Mouse (Mus musculus): ENCODE measurements at regions not wholly inside any gene's neighbourhood (a gene's known extent, or its start where the extent isn't known, plus 50 kb on each side); places are given as distances from the start of the nearest gene placed in this dataset.
A peak's percentile ranks its signal among the peaks of the same experiment; 100 is the strongest.

DNA sequence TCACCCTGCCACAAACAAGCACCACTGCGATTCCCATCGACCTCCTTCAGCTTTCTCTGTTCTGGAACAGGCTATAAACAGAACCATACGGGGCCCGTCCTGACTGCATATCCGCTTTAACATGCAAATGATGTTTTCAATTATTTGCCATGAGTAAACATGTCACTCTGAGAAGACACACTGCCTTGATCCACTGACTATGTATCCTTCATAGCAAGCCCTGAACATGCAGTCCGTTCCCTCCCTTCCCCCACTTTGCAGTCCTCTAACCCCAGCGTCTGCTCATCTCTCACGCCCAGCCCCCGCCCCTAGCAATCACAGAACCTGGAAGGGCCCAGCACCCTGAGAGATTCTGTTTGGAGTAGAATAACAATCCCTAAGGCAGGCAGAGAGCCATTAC is 89.4 kb upstream of the Rybp start:
- no peaks in the 10 kb centered on the region for H3K27me3 ChIP-seq (ENCODE audit: insufficient read depth, low read length)
- TF ChIP-seq CTCF (IDR thresholded peaks at IDR 0.05; ENCODE audit: low read depth) = no peak
- H3K4me2 ChIP-seq (ENCODE audit: low read depth, low read length) = no peak overlapping the region
- H3K4me1 ChIP-seq (ENCODE audit: insufficient read depth, low read length) = peaks cover 16% of the 10 kb centered on the region; the same call in 1 of the 2 replicates
- no peaks in the 10 kb centered on the region for H3K36me3 ChIP-seq (ENCODE audit: insufficient read depth, low read length)
- H3K9ac ChIP-seq (replicated peaks; ENCODE audit: low read length) = no peak overlapping the region
- no peak overlapping the region for H3K4me3 ChIP-seq (ENCODE audit: low read length)
- peak; percentile 16 for DNase-seq (ENCODE audit: low spot score)
- no peak for ATAC-seq
- H3K27ac ChIP-seq = no peak overlapping the region
- no peaks in the 10 kb centered on the region for H3K9me3 ChIP-seq (ENCODE audit: low read length)
- 30% methylated on average over 9 of the region's 9 CpGs for WGBS

DNA sequence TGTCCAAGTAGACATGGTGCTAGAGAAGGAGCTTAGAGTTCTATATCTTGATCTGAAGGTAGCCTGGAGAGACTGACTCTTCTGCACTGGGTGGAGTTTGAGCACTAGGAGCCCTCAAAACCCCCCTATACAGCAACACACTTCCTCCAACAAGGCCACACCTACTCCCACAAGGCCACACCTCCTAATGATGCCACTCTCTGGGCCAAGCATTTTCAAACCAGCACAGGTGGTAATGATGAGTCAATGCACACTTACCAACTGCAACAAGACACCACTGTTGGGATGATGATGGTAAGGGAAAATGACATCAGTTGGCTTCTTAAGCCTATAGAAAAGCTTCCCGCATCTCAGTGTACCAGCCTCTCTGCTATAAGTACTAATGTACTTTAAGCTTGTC is 83.5 kb upstream of the Rybp start:
- 94% methylated on average over 1 of the region's 1 CpGs for WGBS
- no peaks in the 10 kb centered on the region for H3K36me3 ChIP-seq (ENCODE audit: insufficient read depth, low read length)
- DNase-seq (ENCODE audit: low spot score) = no peak
- no peak for ATAC-seq
- H3K4me2 ChIP-seq (ENCODE audit: low read depth, low read length) = no peak overlapping the region
- H3K9me3 ChIP-seq (ENCODE audit: low read length) = no peaks in the 10 kb centered on the region
- no peak overlapping the region for H3K27ac ChIP-seq
- H3K27me3 ChIP-seq (ENCODE audit: insufficient read depth, low read length) = no peaks in the 10 kb centered on the region
- H3K4me3 ChIP-seq (ENCODE audit: low read length) = no peak overlapping the region
- no peaks in the 10 kb centered on the region for H3K4me1 ChIP-seq (ENCODE audit: insufficient read depth, low read length)
- no peak overlapping the region for H3K9ac ChIP-seq (replicated peaks; ENCODE audit: low read length)
- TF ChIP-seq CTCF (IDR thresholded peaks at IDR 0.05; ENCODE audit: low read depth) = no peak

DNA sequence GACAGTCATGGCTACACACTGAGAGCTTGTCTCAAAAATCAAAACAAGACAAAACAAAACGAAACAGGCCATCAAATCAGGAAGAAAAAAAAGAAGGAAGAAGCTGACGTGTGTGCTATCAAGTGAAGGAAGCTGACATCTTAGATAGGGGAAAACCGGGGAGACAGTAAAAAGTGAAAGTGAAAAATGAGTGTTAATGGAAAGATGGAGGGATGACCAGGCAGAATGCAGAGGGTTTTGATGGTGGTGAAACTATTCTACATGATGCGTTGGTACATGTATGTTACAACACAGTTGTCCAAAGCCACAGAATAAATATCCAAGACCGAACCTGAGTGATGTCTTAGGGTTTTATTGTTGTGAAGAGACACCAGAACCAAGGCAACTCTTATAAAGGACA is 83.1 kb upstream of the Rybp start:
- Histone ChIP-seq H3K9me3 (ENCODE audit: low read length) (no peaks in the 10 kb centered on the region), H3K4me1 (ENCODE audit: insufficient read depth, low read length) (no peaks in the 10 kb centered on the region), H3K36me3 (ENCODE audit: insufficient read depth, low read length) (no peaks in the 10 kb centered on the region), H3K9ac (replicated peaks; ENCODE audit: low read length) (no peak overlapping the region), H3K4me2 (ENCODE audit: low read depth, low read length) (no peak overlapping the region), H3K27me3 (ENCODE audit: insufficient read depth, low read length) (no peaks in the 10 kb centered on the region), H3K4me3 (ENCODE audit: low read length) (no peak overlapping the region), H3K27ac (no peak overlapping the region)
- ATAC-seq = no peak
- no peak for TF ChIP-seq CTCF (IDR thresholded peaks at IDR 0.05; ENCODE audit: low read depth)
- DNase-seq (ENCODE audit: low spot score) = no peak
- 94% methylated on average over 5 of the region's 5 CpGs for WGBS

DNA sequence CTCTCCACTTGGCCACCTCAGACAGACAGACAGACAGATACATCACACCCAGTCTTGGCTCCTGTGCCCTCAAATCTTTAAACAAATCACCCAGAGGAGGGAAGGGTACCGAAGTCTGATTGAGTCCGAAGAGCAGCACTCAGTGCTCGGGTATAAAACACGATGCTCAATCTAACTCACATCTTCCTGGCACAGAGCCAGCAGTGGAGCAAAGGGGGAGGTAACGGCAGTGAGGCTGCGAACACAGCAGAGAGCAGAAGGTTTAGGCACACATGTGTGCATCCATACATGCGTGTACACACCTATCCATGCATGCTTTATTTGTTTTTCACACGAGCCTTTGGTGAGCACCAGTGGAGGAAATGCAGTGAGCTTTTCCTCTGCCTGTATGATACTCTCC is 78.9 kb upstream of the Rybp start:
- 45% methylated on average over 8 of the region's 8 CpGs for WGBS
- DNase-seq (ENCODE audit: low spot score) = peak; percentile 35
- no peak overlapping the region for H3K4me3 ChIP-seq (ENCODE audit: low read length)

DNA sequence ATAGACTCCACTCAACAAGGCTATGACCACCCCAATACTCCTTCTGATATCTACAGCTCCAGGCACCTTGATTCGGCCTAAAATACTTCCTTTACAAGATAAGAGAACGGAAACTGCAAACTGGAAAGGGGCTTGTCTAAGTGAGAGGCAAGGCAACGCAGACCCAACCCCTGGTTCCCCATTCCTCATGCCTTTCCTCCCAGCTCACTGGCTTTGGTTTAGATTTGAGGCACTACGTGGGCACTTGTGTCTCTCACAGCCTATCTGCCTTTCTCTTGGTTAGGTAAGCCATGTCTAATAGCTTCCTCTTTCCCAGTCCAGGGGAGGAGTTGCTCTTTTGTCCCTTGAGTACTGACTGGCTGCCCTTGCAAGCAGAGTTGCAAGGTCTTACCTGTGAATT is 78.5 kb upstream of the Rybp start:
- Histone ChIP-seq H3K4me3 (ENCODE audit: low read length) (no peak overlapping the region), H3K27ac (no peak overlapping the region), H3K36me3 (ENCODE audit: insufficient read depth, low read length) (no peaks in the 10 kb centered on the region), H3K4me1 (ENCODE audit: insufficient read depth, low read length) (no peaks in the 10 kb centered on the region), H3K4me2 (ENCODE audit: low read depth, low read length) (no peak overlapping the region), H3K9ac (replicated peaks; ENCODE audit: low read length) (no peak overlapping the region), H3K9me3 (ENCODE audit: low read length) (no peaks in the 10 kb centered on the region), H3K27me3 (ENCODE audit: insufficient read depth, low read length) (no peaks in the 10 kb centered on the region)
- DNase-seq (ENCODE audit: low spot score) = no peak
- no peak for TF ChIP-seq CTCF (IDR thresholded peaks at IDR 0.05; ENCODE audit: low read depth)
- ATAC-seq = no peak
- whole genome bisulfite sequencing = 85% methylated on average over 4 of the region's 4 CpGs

More for the DNA sequence above, 78.9 kb upstream of the Rybp start:
- H3K4me1 ChIP-seq (ENCODE audit: insufficient read depth, low read length) = no peaks in the 10 kb centered on the region
- no peak overlapping the region for H3K9ac ChIP-seq (replicated peaks; ENCODE audit: low read length)
- ATAC-seq = no peak
- TF ChIP-seq CTCF (IDR thresholded peaks at IDR 0.05; ENCODE audit: low read depth) = no peak
- no peaks in the 10 kb centered on the region for H3K9me3 ChIP-seq (ENCODE audit: low read length)
- no peaks in the 10 kb centered on the region for H3K27me3 ChIP-seq (ENCODE audit: insufficient read depth, low read length)
- H3K27ac ChIP-seq = no peak overlapping the region
- no peaks in the 10 kb centered on the region for H3K36me3 ChIP-seq (ENCODE audit: insufficient read depth, low read length)
- no peak overlapping the region for H3K4me2 ChIP-seq (ENCODE audit: low read depth, low read length)

DNA sequence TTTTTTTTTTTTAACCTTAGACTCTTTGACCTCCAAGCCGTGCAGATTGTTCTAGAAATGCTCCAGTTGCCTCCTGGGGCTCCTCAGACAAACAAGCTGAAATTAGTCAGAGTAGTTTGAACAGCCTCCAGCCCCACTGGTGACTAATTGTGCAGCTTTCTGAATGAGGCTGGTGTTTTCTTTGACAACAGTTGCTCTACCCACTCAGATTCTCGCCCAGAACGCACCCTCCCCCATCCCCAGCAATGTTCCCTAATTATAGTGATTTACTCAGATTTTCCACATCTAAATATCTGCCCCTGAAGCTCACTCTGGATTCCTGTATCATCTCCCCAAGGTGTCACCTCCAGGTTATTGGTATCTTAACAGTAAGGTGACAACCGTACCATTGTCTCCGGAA is 76.4 kb upstream of the Rybp start:
- Histone ChIP-seq H3K27ac (no peak overlapping the region), H3K36me3 (ENCODE audit: insufficient read depth, low read length) (no peaks in the 10 kb centered on the region), H3K27me3 (ENCODE audit: insufficient read depth, low read length) (no peaks in the 10 kb centered on the region), H3K9me3 (ENCODE audit: low read length) (no peaks in the 10 kb centered on the region), H3K4me2 (ENCODE audit: low read depth, low read length) (no peak overlapping the region), H3K4me3 (ENCODE audit: low read length) (no peak overlapping the region), H3K4me1 (ENCODE audit: insufficient read depth, low read length) (no peaks in the 10 kb centered on the region), H3K9ac (replicated peaks; ENCODE audit: low read length) (no peak overlapping the region)
- no peak for TF ChIP-seq CTCF (IDR thresholded peaks at IDR 0.05; ENCODE audit: low read depth)
- DNase-seq (ENCODE audit: low spot score) (no peak), ATAC-seq (no peak)
- WGBS = 48% methylated on average over 5 of the region's 5 CpGs

DNA sequence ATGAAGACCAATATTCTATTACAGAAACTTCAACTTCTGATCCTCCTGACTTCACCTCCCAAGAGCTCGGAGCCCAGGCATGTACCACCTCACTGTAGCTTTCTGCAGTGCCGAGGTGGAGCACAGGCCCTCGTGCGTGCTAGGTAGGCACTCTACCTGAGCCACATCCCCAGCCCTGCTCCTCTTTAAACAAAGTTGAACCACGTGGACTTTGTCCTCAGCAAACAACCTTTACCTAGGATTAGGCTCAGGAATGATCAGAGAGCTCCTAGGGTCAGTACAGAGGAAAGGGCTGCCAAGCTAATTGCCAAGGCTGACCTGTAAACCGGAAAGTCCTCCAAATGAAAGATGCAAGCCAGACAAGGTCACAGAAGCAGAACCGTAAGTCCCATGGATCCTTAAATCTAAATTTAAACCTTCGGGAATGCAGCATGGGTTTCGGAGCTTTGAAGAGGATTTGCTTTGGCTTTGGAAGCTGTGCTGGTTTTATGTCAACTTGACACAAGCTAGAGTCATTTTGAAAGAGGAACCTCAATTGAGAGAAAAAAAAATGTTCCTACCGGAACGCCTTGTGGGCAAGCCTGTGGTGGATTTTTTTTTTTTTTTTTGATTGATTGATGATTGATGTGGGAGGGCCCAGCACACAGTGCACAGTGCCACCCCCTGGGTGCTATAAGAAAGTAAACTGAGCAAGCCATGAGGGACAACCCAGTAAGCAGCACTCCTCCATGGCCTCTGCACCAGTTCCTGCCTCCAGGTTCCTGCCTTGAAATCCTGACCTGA is 69.5 kb upstream of the Rybp start:
- ATAC-seq (no peak), DNase-seq (ENCODE audit: low spot score) (no peak)
- no peak overlapping the region for H3K4me2 ChIP-seq (ENCODE audit: low read depth, low read length)
- no peaks in the 10 kb centered on the region for H3K36me3 ChIP-seq (ENCODE audit: insufficient read depth, low read length)
- TF ChIP-seq CTCF (IDR thresholded peaks at IDR 0.05; ENCODE audit: low read depth) = no peak
- no peak overlapping the region for H3K4me3 ChIP-seq (ENCODE audit: low read length)
- 83% methylated on average over 11 of the region's 11 CpGs for WGBS
- no peaks in the 10 kb centered on the region for H3K9me3 ChIP-seq (ENCODE audit: low read length)
- H3K9ac ChIP-seq (replicated peaks; ENCODE audit: low read length) = no peak overlapping the region
- H3K27me3 ChIP-seq (ENCODE audit: insufficient read depth, low read length) = no peaks in the 10 kb centered on the region
- no peak overlapping the region for H3K27ac ChIP-seq
- H3K4me1 ChIP-seq (ENCODE audit: insufficient read depth, low read length) = no peaks in the 10 kb centered on the region
